Mouse (Mus musculus) left cerebral cortex, adult 11 months (tissue): ENCODE results near the gene Xrcc5.

Experiments used
- DNase-seq: peaks from one replicate; pipeline ENCODE4 v3.0.0; 2022; ENCODE audit warnings: low spot score

The Xrcc5 gene

GRCm38 (mm10) chr1:72390420-72390819 is 83.2 kb downstream of the Xrcc5 start:
- DNase-seq = no peak

GRCm38 (mm10) chr1:72399720-72400401 is 92.6 kb downstream of the Xrcc5 start:
- no peak for DNase-seq

DNA sequence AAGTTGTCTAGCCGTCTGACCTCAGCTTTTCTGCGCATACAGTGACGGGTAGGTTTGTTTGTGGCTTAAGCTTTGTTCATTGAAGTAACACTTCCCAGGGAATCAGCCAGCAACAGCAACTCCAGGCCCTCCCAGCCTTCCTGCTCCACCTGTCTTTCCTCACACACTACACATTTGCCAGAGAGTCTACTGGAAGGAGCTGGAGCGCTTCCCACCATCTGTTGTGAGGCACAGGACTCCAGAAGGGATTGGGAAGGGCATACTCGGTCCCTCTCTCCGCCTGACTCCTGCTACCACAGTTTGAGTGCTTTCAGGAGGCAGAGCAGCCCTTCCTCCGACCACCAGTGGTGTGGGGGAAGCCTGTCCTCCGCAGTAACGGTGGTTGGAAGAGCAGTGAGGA is 93.4 kb downstream of the Xrcc5 start:
- DNase-seq = no peak

DNA sequence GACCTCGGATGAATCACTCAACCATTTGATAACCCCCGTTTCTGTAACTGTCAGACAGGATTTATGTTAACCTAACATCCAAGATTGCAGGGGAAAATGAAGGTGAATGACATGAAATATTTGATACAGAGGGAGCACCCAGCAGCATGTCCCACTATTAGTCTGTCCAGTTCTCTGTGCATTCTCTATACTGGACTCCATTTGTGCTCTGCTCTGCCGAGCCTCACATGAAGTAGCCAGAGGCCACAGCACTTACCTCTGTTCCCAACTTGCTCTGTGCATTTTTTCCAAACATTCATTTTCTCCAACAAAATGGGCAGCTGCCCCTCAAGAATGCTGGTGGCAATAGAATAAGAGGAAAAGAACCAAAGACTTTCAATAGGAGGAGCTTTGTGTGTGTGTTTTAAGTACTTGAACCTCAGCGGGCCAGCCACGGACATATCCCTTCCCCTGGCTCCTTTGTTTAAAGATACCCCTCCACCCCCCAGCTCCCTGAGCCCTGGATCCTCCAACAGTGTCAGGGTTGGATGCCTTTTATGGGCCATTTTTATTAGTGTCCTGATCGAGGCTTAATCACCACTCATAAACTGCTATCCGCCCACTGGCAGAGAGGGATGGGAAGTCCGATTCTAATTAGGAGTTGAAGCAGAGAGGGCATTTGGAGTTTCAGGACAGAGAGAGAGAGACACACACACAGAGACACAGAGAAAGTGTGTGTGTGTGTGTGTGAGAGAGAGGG is 94.3 kb downstream of the Xrcc5 start:
- no peak for DNase-seq

- DNase-seq = no peak
Measured at GRCm38 (mm10) chr1:72406505-72407079, 99.4 kb downstream of the Xrcc5 start.

DNA sequence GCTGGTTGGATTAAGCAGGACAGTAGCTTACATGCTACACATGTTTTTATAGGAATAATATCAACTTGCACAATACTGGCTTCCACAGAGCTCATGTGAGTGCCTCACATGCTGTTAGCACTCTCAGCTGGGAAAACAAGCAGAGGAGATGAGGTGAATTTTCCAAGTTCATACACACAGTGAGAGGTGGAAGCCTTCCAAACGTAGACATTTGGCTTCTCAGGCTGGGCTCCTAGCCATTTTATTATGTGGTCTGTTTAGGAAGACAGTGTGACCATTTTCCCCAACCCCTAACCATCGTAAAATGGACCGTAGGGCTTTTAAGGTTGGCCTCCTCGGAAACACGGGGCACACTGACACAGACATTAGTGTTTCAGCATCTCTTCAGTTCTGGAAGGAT is 102.7 kb downstream of the Xrcc5 start:
- DNase-seq = no peak

- DNase-seq = no peak
Measured at GRCm38 (mm10) chr1:72411108-72411507, 103.9 kb downstream of the Xrcc5 start.

DNA sequence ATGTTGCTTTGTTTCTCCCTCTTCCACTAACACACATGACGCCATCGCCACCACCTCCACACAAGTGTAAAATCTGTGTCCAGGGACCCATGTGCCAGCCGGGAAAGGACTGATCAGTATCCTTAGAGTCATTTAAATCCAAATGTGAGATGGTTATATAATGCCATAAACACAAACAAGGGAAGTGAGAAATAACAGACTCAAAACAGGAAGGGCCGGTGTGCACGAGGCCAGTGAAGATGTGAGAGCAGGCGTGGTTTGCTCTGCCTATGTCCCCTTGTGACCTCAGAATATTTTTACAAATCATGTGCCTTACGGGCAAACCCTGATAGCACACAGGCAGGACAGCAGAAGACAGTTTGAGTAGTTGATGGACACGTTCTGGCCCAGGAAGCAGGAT is 106.0 kb downstream of the Xrcc5 start:
- DNase-seq = no peak

DNA sequence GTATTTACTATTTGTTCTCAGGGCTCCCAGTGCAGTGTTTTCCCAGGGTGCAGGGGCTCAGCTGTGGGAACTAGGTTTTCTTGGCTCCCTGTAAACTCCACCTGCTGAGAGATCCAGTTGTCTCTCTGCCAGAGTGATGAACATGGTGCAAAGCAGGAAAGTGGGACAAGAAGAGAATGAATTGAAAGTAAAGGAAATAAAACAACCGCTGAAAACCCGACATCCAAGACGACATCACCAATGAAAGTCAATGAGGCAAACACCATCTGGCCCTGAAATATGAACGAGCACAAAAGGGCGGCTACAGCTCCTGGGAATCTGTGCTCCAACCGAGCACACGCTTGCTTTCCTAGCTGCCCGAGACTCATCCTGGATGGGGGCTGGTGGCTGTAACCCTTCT is 106.9 kb downstream of the Xrcc5 start:
- DNase-seq = no peak

DNA sequence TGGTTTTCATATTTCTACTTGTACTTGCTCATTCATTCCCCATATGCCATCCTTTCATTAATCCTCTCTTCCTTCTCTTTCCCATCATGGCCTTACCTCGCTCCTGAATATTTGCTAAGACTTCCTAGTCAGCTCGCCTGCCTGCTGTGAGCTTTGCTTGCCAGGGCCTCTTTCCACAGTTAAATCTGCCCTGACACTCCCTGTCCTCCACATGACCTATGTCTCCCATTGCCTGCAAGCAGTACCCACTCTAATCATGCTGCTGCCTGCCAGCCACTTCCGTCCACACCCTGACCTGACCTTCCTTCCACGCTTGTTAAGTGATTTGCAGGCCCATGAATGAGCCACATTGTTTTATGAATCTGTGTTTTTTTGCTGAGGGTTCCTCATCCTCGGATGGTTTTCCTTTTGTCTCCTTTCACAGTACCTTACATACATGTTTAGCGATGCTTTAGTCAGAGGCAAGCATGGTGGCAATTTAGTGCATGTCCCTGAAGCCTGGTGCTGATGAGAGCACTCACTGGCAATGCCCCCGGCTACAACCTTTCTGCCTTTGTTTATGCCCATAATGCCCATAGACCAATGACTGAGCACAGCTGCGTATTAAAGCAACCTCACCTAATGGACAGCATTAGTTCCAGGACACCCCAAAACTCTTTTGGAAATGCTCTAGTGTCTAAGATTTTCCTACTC is 107.5 kb downstream of the Xrcc5 start:
- DNase-seq = no peak

GRCm38 (mm10) chr1:72418744-72419655 is 111.8 kb downstream of the Xrcc5 start:
- no peak for DNase-seq

- no peak for DNase-seq
Measured at GRCm38 (mm10) chr1:72420220-72420619, 113.0 kb downstream of the Xrcc5 start.

GRCm38 (mm10) chr1:72422121-72422520 is 114.9 kb downstream of the Xrcc5 start:
- no peak for DNase-seq

GRCm38 (mm10) chr1:72426456-72426855 is 119.2 kb downstream of the Xrcc5 start:
- DNase-seq = no peak

- no peak for DNase-seq
Measured at GRCm38 (mm10) chr1:72428526-72428925, 121.3 kb downstream of the Xrcc5 start.

- no peak for DNase-seq
Measured at GRCm38 (mm10) chr1:72429107-72429807, 122.0 kb downstream of the Xrcc5 start.

- DNase-seq = no peak
Measured at GRCm38 (mm10) chr1:72432579-72432978, 125.4 kb downstream of the Xrcc5 start.

- no peak for DNase-seq
Measured at GRCm38 (mm10) chr1:72434510-72434909, 127.3 kb downstream of the Xrcc5 start.

DNA sequence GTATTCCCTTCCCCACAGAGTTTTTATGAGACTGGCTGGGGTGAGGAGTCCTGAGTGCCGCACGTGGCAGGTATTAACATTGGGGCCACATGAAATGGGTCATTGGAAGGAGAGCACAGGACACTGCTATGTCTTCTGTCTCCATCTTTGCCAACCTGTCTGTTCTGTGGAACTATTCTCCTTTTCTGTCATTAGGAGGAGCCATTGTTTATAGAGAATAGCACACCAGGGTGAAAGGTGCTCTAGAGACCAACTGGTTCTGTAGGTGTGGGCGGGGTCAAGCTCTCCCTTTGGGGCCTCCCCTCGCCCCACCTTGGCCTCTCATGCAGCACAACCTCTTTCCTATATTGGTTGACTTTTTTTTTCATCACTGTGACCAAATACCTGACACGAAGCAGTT is 129.7 kb downstream of the Xrcc5 start:
- no peak for DNase-seq

GRCm38 (mm10) chr1:72439146-72439545 is 131.9 kb downstream of the Xrcc5 start:
- DNase-seq = peak; percentile 25

GRCm38 (mm10) chr1:72442747-72443146 is 135.5 kb downstream of the Xrcc5 start:
- DNase-seq = no peak
